In the genomic region with DNA sequence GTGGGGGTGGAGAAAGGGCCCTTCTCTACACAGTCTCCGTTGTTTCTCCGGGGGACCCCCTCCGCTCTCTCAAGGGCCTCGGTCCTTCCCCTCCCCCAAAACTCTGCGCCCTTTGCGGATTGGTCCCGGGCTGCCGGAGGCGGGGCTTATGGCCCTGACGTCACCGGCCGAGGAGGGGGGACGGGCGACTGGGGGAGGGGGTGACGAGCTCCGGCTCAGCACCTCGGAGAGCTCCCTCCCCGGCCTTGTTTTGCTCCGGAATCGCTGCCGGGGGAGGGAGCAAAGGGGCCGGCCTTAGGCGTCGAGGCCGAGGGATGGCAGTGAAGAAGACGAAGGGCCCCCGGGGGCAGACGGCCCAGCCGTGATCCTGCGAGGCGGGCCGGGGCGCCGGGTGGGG, we compare ENCODE assay signal across 8 mouse cellular contexts. TPM values are rescaled to one million over a fixed set of nuclear protein-coding genes. Genes with fewer than 3 reads are reported as not detected.
DNase-seq lines count a peak whose midpoint lies in the region; ATAC-seq lines count a peak whose summit lies in the region.

TSS of gene Rundc3a (plus strand) at position 166 of the 397 bp plus-strand sequence.

- peaks cover 24% of the 10 kb centered on the region for H3K4me1 ChIP-seq in embryonic facial prominence, embryonic 12.5 days
- peaks cover 18% of the 10 kb centered on the region for H3K4me1 ChIP-seq in heart, embryonic 15.5 days (replicated peaks)
- H3K4me1 ChIP-seq in liver, embryonic 11.5 days (replicated peaks; ENCODE audit: control insufficient read depth, insufficient read depth, low read length): no peaks in the 10 kb centered on the region; the same call in 1 of the 2 replicates
- peaks cover 20% of the 10 kb centered on the region for H3K4me1 ChIP-seq in stomach, embryonic 15.5 days

- H3K4me3 ChIP-seq in embryonic facial prominence, embryonic 12.5 days: peak within 1 kb of the TSS; percentile 43
- H3K4me3 ChIP-seq in heart, embryonic 15.5 days: peak within 1 kb of the TSS; percentile 43
- H3K4me3 ChIP-seq in liver, embryonic 11.5 days (ENCODE audit: low read depth, low read length): peak within 1 kb of the TSS; percentile 27
- H3K4me3 ChIP-seq in stomach, embryonic 15.5 days (replicated peaks): peak within 1 kb of the TSS; percentile 45

- peak; percentile 79 for ATAC-seq in embryonic facial prominence, embryonic 12.5 days (ENCODE audit: insufficient number of reproducible peaks, insufficient read depth, low FRiP score, low TSS enrichment)
- ATAC-seq in heart, embryonic 15.5 days (replicated peaks; ENCODE audit: insufficient number of reproducible peaks, insufficient read depth, low FRiP score, low read depth): peak; percentile 61
- peak; percentile 80 for ATAC-seq in liver, embryonic 11.5 days (replicated peaks; ENCODE audit: low FRiP score)
- peak; percentile 67 for ATAC-seq in stomach, embryonic 15.5 days (ENCODE audit: insufficient read depth, low FRiP score, low read depth)

- H3K36me3 ChIP-seq in embryonic facial prominence, embryonic 12.5 days: no peaks in the 10 kb centered on the region
- H3K36me3 ChIP-seq in heart, embryonic 15.5 days: no peaks in the 10 kb centered on the region
- no peaks in the 10 kb centered on the region for H3K36me3 ChIP-seq in liver, embryonic 11.5 days (ENCODE audit: control insufficient read depth, insufficient read depth, low read length)
- H3K36me3 ChIP-seq in stomach, embryonic 15.5 days: no peaks in the 10 kb centered on the region

- under 1% methylated on average over 34 of the region's 34 CpGs for WGBS in embryonic facial prominence, embryonic 12.5 days
- under 1% methylated on average over 30 of the region's 34 CpGs for WGBS in heart, embryonic 15.5 days
- under 1% methylated on average over 33 of the region's 34 CpGs for WGBS in liver, embryonic 11.5 days
- under 1% methylated on average over 32 of the region's 34 CpGs for WGBS in stomach, embryonic 15.5 days

- H3K27me3 ChIP-seq in embryonic facial prominence, embryonic 12.5 days: peaks cover 34% of the 10 kb centered on the region
- H3K27me3 ChIP-seq in heart, embryonic 15.5 days: peaks cover 37% of the 10 kb centered on the region
- H3K27me3 ChIP-seq in liver, embryonic 11.5 days (replicated peaks; ENCODE audit: control insufficient read depth, insufficient read depth, low read length): peaks cover 48% of the 10 kb centered on the region
- peaks cover 18% of the 10 kb centered on the region for H3K27me3 ChIP-seq in stomach, embryonic 15.5 days (replicated peaks)

- H3K9me3 ChIP-seq in embryonic facial prominence, embryonic 12.5 days: no peaks in the 10 kb centered on the region
- no peaks in the 10 kb centered on the region for H3K9me3 ChIP-seq in heart, embryonic 15.5 days (replicated peaks)
- no peaks in the 10 kb centered on the region for H3K9me3 ChIP-seq in liver, embryonic 11.5 days (ENCODE audit: control insufficient read depth, low read length)
- no peaks in the 10 kb centered on the region for H3K9me3 ChIP-seq in stomach, embryonic 15.5 days

- H3K27ac ChIP-seq in embryonic facial prominence, embryonic 12.5 days: peak within 1 kb of the TSS; percentile 57
- H3K27ac ChIP-seq in heart, embryonic 15.5 days: no peak within 1 kb of the TSS
- no peak within 1 kb of the TSS for H3K27ac ChIP-seq in liver, embryonic 11.5 days (ENCODE audit: low read depth, low read length)
- peak within 1 kb of the TSS; percentile 24; the same call in 1 of the 2 replicates for H3K27ac ChIP-seq in stomach, embryonic 15.5 days

- peak; percentile 40 to 57 for DNase-seq in spleen, adult 18-20 months
- no peak for DNase-seq in spleen, adult 12 weeks (ENCODE audit: low spot score)
- DNase-seq in kidney, postnatal 10 days: peak; percentile 94
- DNase-seq in liver, embryonic 11.5 days (ENCODE audit: low spot score): peak; percentile 89
- DNase-seq in natural killer cell, adult 2 months (ENCODE audit: low spot score in 2 of 2): peak; percentile 65 to 78

- peak within 1 kb of the TSS; percentile 87 for H3K4me2 ChIP-seq in embryonic facial prominence, embryonic 12.5 days (replicated peaks)
- peak within 1 kb of the TSS; percentile 81 for H3K4me2 ChIP-seq in heart, embryonic 15.5 days
- peak within 1 kb of the TSS; percentile 64 for H3K4me2 ChIP-seq in liver, embryonic 11.5 days
- H3K4me2 ChIP-seq in stomach, embryonic 15.5 days: peak within 1 kb of the TSS; percentile 95

- H3K9ac ChIP-seq in embryonic facial prominence, embryonic 12.5 days: peak within 1 kb of the TSS; percentile 34
- H3K9ac ChIP-seq in heart, embryonic 15.5 days: peak within 1 kb of the TSS; percentile 23; the same call in 1 of the 2 replicates
- H3K9ac ChIP-seq in liver, embryonic 11.5 days (ENCODE audit: low read depth, low read length): no peak within 1 kb of the TSS
- H3K9ac ChIP-seq in stomach, embryonic 15.5 days: no peak within 1 kb of the TSS

RNA-seq across cellular contexts. Expression of gene Rundc3a, which starts in this region (rescaled TPM):
- 15.9 and 20.4 TPM in 2 replicates for polyA plus RNA-seq in embryonic facial prominence, embryonic 12.5 days (2016; fragmentation: Nextera tagmentation; extraction: Ambion mirVana)
- polyA plus RNA-seq in heart, embryonic 15.5 days (2015; fragmentation: Nextera tagmentation; extraction: Ambion mirVana): 0.64 and 2.5 TPM in 2 replicates
- polyA plus RNA-seq in liver, embryonic 11.5 days (2014; fragmentation: Nextera tagmentation; extraction: Ambion mirVana): 1.8 and 2.6 TPM in 2 replicates
- polyA plus RNA-seq in stomach, embryonic 15.5 days (2015; fragmentation: Nextera tagmentation; extraction: Ambion mirVana): 8.8 and 9.2 TPM in 2 replicates

Comparison
In these comparisons a context has a peak if more than half of its experiments do, and no peak if none do; other contexts are left out.
1. H3K27ac ChIP-seq: peak in embryonic facial prominence, embryonic 12.5 days (single experiment) and stomach, embryonic 15.5 days (single experiment); none in heart, embryonic 15.5 days (single experiment) and liver, embryonic 11.5 days (single experiment).
2. H3K9ac ChIP-seq: peak in embryonic facial prominence, embryonic 12.5 days (single experiment) and heart, embryonic 15.5 days (single experiment); none in liver, embryonic 11.5 days (single experiment) and stomach, embryonic 15.5 days (single experiment).
3. Peak in every context shown above with its lines, with median percentiles within 50 percentile points of each other: ATAC-seq, H3K4me2 ChIP-seq and H3K4me3 ChIP-seq.